Mouse (Mus musculus): ENCODE results near the gene Sema4f. TPM values are rescaled to one million over a fixed set of nuclear protein-coding genes. Genes with fewer than 3 reads are reported as not detected.

The Sema4f gene
- polyA plus RNA-seq, 1 experiment, result not detected

DNA sequence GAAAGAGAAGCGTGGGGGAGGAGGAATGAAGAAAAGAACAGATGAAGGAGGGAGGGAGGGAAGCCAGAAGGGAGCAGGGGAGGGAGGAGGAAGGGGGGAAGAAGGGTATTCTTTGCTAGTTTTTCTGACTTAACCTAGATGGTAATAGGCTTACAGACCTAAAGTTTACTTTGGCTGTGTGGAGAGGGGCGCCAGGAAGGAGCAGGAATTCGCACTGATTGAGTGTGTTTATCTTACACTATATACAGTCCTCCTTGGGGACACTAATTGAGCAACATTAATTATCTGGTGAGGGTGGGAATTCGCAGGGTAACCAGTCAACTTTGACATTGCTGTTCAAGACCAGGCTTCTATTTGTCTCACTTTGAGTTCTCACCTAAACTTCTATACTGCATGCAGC lies 40.8 kb downstream of the Sema4f start:
- H3K4me3 ChIP-seq (replicated peaks), result no peak overlapping the region
- no peaks in the 10 kb centered on the region for H3K36me3 ChIP-seq (replicated peaks; ENCODE audit: low read length)
- peaks cover 47% of the 10 kb centered on the region for H3K4me1 ChIP-seq
- H3K9me3 ChIP-seq, result peaks cover 9% of the 10 kb centered on the region
- TF ChIP-seq GATA1 (IDR thresholded peaks at IDR 0.05; ENCODE audit: borderline replicate concordance, low read length) (no peak), FLI1 (IDR thresholded peaks at IDR 0.05; ENCODE audit: low read length) (no peak)
- peaks cover 72% of the 10 kb centered on the region for H3K27me3 ChIP-seq (replicated peaks)

DNA sequence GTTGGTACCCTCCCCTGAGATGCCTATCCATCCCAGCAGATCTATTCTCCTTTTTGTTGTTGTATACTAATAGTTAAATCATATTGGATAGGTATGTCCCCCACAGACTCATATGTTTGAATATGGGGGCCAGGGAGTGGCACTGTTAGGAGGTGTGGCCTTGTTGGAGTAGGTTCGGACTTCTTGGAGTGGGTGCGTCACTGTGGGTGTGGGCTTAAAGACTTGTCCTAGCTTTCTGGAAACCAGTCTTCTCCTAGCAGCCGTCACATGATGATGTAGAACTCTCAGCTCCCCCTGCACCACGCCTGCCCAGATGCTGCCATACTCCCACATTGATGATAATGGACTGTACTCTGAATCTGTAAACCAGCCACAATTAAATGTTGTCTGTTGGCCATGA lies 41.3 kb downstream of the Sema4f start:
- no peak overlapping the region for H3K4me3 ChIP-seq (replicated peaks)
- H3K4me1 ChIP-seq, result peaks cover 42% of the 10 kb centered on the region
- peaks cover 9% of the 10 kb centered on the region for H3K9me3 ChIP-seq
- no peak for TF ChIP-seq FLI1 (IDR thresholded peaks at IDR 0.05; ENCODE audit: low read length)
- TF ChIP-seq GATA1 (IDR thresholded peaks at IDR 0.05; ENCODE audit: borderline replicate concordance, low read length), result no peak
- peaks cover 72% of the 10 kb centered on the region for H3K27me3 ChIP-seq (replicated peaks)
- no peaks in the 10 kb centered on the region for H3K36me3 ChIP-seq (replicated peaks; ENCODE audit: low read length)

DNA sequence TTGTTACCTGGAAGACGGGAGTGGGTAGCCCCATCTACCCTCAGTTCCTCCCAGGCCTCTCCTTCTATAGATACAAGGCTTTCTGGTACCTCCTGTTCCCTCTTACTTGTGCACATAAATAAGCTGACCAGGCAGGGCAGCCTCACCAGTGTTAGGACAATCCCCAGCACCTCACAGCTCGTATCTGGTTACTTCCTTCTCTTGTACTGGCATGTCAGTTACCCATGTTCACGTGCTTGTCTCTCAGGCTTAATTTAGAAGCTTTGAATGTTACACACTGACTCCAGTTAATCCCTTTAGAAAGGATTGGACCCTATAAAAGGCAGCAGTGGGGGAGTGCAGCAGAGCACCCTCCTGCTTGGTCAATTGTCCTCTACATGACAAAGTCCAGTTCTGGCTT lies 42.3 kb downstream of the Sema4f start:
- H3K4me3 ChIP-seq (replicated peaks), result no peak overlapping the region

DNA sequence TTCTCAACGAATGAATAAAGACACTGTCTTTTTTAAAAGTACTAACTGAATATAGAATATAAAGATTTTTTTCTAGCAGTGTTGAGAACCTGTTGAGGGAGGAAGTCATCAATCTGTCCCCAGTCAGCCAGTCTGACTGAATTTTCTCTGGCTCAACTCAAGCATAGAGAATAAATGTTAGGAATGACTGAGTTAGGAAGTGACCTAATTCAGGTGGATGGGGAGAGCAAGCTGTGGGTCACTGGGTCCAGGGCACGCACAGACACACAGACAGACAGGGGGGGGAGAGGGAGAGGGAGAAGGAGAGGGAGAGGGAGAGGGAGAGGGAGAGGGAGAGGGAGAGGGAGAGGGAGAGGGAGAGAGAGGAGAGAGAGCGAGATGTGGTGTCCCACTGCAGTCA lies 46.2 kb downstream of the Sema4f start:
- peaks cover 5% of the 10 kb centered on the region for H3K9me3 ChIP-seq
- TF ChIP-seq FLI1 (IDR thresholded peaks at IDR 0.05; ENCODE audit: low read length), result no peak
- no peak for TF ChIP-seq GATA1 (IDR thresholded peaks at IDR 0.05; ENCODE audit: borderline replicate concordance, low read length)
- peaks cover 87% of the 10 kb centered on the region for H3K27me3 ChIP-seq (replicated peaks)
- H3K36me3 ChIP-seq (replicated peaks; ENCODE audit: low read length), result no peaks in the 10 kb centered on the region
- peaks cover 26% of the 10 kb centered on the region for H3K4me1 ChIP-seq
- H3K4me3 ChIP-seq (replicated peaks), result no peak overlapping the region

More for the DNA sequence above, 42.3 kb downstream of the Sema4f start:
- Histone ChIP-seq H3K27me3 (replicated peaks) (peaks cover 78% of the 10 kb centered on the region), H3K36me3 (replicated peaks; ENCODE audit: low read length) (no peaks in the 10 kb centered on the region), H3K4me1 (peaks cover 33% of the 10 kb centered on the region), H3K9me3 (peaks cover 9% of the 10 kb centered on the region)
- TF ChIP-seq GATA1 (IDR thresholded peaks at IDR 0.05; ENCODE audit: borderline replicate concordance, low read length), result no peak
- TF ChIP-seq FLI1 (IDR thresholded peaks at IDR 0.05; ENCODE audit: low read length), result no peak

DNA sequence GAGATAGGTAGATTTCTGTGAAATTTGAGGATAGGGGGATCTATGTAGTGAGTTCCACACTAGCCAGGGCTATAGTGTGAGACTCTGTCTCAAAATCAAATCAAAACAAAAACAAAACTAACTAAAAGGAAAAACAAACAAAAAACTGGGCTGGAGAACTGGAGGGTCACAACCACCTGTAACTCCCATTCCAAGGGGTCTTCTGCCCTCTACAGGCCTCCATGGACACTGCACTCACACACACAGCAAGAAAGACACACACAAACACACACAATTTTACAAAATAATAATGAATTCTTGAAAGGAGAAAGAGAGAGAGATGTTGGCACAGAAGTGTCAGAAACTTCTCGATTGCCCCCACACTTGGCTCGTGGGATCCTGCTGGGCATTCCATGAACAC lies 47.0 kb downstream of the Sema4f start:
- TF ChIP-seq GATA1 (IDR thresholded peaks at IDR 0.05; ENCODE audit: borderline replicate concordance, low read length) (no peak), FLI1 (IDR thresholded peaks at IDR 0.05; ENCODE audit: low read length) (no peak)
- no peak overlapping the region for H3K4me3 ChIP-seq (replicated peaks)
- peaks cover 20% of the 10 kb centered on the region for H3K4me1 ChIP-seq
- peaks cover 87% of the 10 kb centered on the region for H3K27me3 ChIP-seq (replicated peaks)
- peaks cover 5% of the 10 kb centered on the region for H3K9me3 ChIP-seq
- no peaks in the 10 kb centered on the region for H3K36me3 ChIP-seq (replicated peaks; ENCODE audit: low read length)

DNA sequence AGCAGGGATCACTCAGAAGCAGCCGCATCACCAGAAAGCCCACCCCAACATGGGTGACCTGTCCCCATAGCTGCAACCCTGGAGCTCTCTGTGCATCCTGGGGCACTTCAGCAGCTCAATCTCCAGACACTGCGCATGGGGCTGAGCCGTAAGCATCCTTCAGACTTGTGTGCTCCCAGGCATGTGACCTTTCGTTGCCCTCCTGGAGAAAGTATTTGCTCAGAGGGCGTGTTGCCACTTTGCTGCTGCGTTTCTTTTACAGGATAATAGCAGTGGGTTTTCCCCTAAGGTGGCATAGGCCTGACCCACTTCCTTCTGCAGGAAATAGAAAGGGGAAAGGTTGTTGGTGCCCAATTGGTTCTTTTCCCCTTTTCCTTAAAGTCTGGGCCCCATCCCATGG lies 48.1 kb downstream of the Sema4f start:
- peaks cover 20% of the 10 kb centered on the region for H3K4me1 ChIP-seq
- peaks cover 5% of the 10 kb centered on the region for H3K9me3 ChIP-seq
- H3K36me3 ChIP-seq (replicated peaks; ENCODE audit: low read length), result no peaks in the 10 kb centered on the region
- no peak overlapping the region for H3K4me3 ChIP-seq (replicated peaks)
- H3K27me3 ChIP-seq (replicated peaks), result peaks cover 87% of the 10 kb centered on the region
- TF ChIP-seq FLI1 (IDR thresholded peaks at IDR 0.05; ENCODE audit: low read length) (no peak), GATA1 (IDR thresholded peaks at IDR 0.05; ENCODE audit: borderline replicate concordance, low read length) (no peak)

DNA sequence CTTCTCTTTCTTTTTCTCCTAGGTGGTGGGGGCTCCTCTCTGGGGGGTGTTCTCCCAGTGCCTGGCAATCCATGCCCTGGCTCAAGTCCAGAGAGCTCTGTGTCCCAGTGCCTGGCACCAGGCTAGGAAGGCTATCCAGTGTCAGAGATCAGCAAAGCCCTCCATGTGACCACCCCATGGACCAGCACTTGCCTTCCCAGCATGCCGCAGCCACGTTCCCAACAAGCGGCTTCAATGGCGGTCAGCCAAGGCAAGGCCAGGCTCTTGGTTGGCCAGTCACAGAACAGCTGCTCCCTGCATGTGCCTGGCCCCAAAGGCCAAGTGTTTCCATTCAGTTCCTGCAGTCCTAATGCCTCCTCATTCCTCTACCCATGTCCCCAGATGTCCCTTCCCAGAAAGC lies 53.2 kb downstream of the Sema4f start:
- Histone ChIP-seq H3K36me3 (replicated peaks; ENCODE audit: low read length) (no peaks in the 10 kb centered on the region), H3K9me3 (peaks cover 20% of the 10 kb centered on the region), H3K4me1 (peaks cover 30% of the 10 kb centered on the region), H3K27me3 (replicated peaks) (peaks cover 81% of the 10 kb centered on the region), H3K4me3 (replicated peaks) (no peak overlapping the region)
- no peak for TF ChIP-seq GATA1 (IDR thresholded peaks at IDR 0.05; ENCODE audit: borderline replicate concordance, low read length)
- TF ChIP-seq FLI1 (IDR thresholded peaks at IDR 0.05; ENCODE audit: low read length), result no peak

DNA sequence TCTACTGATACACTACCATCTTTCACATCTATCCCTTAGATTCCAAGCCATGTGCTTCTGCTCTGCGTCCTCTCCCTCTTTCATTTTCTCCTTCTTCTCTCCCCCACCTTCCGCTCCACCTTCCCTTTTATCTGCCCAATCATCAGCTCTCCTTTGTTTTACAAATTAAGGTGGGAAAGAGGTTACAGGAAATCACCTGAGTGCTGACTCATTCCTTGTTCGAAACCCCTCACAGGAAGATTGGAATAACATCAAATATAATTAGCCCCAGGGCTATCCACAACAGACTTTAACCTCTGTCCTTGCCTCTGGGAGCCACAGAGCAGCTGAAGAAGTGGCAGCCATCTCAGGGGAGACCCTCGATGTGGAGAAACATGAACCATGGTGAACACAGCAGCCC lies 53.7 kb downstream of the Sema4f start:
- TF ChIP-seq FLI1 (IDR thresholded peaks at IDR 0.05; ENCODE audit: low read length), result no peak
- Histone ChIP-seq H3K36me3 (replicated peaks; ENCODE audit: low read length) (no peaks in the 10 kb centered on the region), H3K4me3 (replicated peaks) (no peak overlapping the region), H3K4me1 (peaks cover 32% of the 10 kb centered on the region), H3K27me3 (replicated peaks) (peaks cover 79% of the 10 kb centered on the region), H3K9me3 (peaks cover 20% of the 10 kb centered on the region)

DNA sequence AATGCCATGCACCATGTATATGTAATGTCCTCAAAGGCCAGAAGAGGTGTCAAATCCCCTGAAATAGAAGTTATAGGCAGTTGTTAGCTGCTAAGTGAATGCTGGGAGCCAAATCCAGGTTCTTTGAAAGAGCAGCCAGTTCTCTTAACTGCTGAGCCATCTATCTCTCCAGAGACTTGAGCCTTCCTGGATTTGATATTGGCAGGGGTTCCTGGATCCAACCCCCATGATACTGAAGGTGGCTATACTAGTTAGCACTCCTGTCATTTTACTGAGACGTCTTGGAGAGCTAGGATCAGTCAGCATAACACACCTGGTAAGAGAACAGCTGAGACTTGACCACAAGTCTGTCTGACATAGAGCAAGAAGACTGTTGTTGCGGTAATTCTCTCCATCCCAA lies 54.1 kb downstream of the Sema4f start:
- TF ChIP-seq GATA1 (IDR thresholded peaks at IDR 0.05; ENCODE audit: borderline replicate concordance, low read length), result no peak
- H3K4me3 ChIP-seq (replicated peaks), result no peak overlapping the region
- peaks cover 32% of the 10 kb centered on the region for H3K4me1 ChIP-seq
- H3K27me3 ChIP-seq (replicated peaks), result peaks cover 74% of the 10 kb centered on the region
- peaks cover 20% of the 10 kb centered on the region for H3K9me3 ChIP-seq
- H3K36me3 ChIP-seq (replicated peaks; ENCODE audit: low read length), result no peaks in the 10 kb centered on the region

DNA sequence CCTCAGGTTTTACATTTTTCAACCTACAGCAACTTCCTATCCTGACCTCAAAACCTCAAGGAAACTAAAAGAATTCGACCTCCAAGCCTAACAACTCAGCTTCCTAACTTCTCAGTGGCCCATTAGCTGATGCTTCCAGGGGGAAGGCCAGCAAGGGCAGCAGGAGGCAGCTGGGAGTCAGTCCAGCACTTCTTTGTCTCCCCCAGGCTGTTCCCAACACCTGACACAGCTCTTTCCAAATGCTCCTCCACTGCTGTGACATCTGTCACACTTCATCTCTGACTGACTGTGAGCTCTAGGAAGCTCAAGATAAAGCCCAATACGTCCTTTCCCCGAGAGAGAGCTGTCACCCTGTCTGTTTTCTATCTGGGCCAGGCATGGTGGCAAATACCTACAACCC lies 55.0 kb downstream of the Sema4f start:
- peaks cover 20% of the 10 kb centered on the region for H3K9me3 ChIP-seq
- TF ChIP-seq FLI1 (IDR thresholded peaks at IDR 0.05; ENCODE audit: low read length) (no peak), GATA1 (IDR thresholded peaks at IDR 0.05; ENCODE audit: borderline replicate concordance, low read length) (no peak)
- no peak overlapping the region for H3K4me3 ChIP-seq (replicated peaks)
- peaks cover 69% of the 10 kb centered on the region for H3K27me3 ChIP-seq (replicated peaks)
- peaks cover 23% of the 10 kb centered on the region for H3K4me1 ChIP-seq
- H3K36me3 ChIP-seq (replicated peaks; ENCODE audit: low read length), result no peaks in the 10 kb centered on the region

DNA sequence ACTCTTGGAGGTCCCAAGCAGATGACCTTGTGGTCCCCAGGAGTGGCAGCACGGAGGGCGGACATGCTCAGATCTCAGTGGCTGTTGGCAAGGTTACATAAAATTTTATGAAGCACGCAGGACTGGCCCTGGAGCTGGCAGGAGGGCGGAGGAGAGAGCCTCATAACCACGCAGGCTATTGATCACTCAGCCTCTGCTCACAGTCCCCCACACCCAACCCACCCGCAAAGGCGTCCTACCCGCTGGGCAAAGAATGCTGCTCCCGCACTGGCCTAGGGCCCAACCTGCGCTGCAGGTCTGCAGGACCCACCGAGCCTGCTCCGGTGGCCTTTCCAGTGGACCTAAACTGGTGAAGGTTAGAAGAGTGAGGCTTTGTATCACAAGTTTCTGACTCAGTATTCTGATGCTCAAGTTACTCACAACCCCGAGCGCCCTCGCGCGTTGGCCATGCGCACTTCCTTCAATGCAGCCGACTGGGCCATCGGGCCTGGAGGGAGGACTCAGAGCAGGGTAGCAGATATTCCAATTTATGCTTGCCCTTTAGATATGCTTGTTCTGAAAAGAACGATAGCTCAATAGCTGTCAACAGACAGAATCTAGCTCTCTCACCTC lies 58.0 kb downstream of the Sema4f start:
- Histone ChIP-seq H3K4me1 (peaks cover 20% of the 10 kb centered on the region), H3K36me3 (replicated peaks; ENCODE audit: low read length) (no peaks in the 10 kb centered on the region), H3K9me3 (peaks cover 20% of the 10 kb centered on the region), H3K27me3 (replicated peaks) (peaks cover 49% of the 10 kb centered on the region), H3K4me3 (replicated peaks) (no peak overlapping the region)
- TF ChIP-seq FLI1 (IDR thresholded peaks at IDR 0.05; ENCODE audit: low read length) (no peak), GATA1 (IDR thresholded peaks at IDR 0.05; ENCODE audit: borderline replicate concordance, low read length) (no peak)

All from megakaryocyte, embryonic 14.5 days (primary cell).